In the genomic region with DNA sequence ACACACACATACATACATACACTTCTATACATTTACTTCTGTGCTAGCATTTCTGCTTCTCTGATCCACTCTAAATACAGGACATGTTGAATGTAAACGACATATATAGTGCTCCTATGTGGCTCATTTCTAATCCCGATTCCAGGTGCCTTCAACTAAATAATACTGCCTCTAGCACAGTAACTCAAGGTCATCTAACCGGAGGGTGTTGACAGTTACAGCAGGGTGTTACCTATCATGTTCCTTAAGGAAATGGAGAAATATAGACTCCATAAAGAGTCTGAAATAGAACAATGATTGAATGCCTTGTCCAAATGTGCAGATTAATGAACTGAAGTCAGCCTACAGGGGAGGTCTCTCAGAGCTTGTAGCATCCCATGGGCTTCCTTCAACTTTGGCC, we compare ENCODE assay signal across 25 mouse cellular contexts.
"Had no signal": no experiment of that assay in that cellular context is flagged by ENCODE, and none has a peak within 500 bp of the region (broad histone marks: within the 10 kb centered on the region; RNA-seq: fewer than 3 reads in every experiment).

No protein-coding gene starts in this region.

- DNase-seq: gastrocnemius, postnatal 14 days; gastrocnemius, postnatal 36 days; heart, adult 11 months; heart, adult 2 months; heart, postnatal 14 days; heart, postnatal 36 days; kidney, adult 18-20 months; kidney, adult 8-10 months; kidney, postnatal 14 days; kidney, postnatal 36 days; layer of hippocampus, adult 9-11 months; layer of hippocampus, postnatal 36 days; left cerebral cortex, postnatal 4 days; liver; liver, embryonic 13.5 days had no signal

- H3K9ac ChIP-seq: heart, embryonic 13.5 days; heart, embryonic 15.5 days; hindbrain, embryonic 13.5 days; hindbrain, embryonic 15.5 days; kidney, embryonic 15.5 days; limb, embryonic 13.5 days; liver, embryonic 13.5 days had no signal

- H3K9me3 ChIP-seq: heart, embryonic 13.5 days; heart, embryonic 15.5 days; hindbrain, embryonic 13.5 days; hindbrain, embryonic 15.5 days; kidney, embryonic 15.5 days; limb, embryonic 13.5 days; liver, embryonic 13.5 days had no signal

- H3K4me3 ChIP-seq: heart, adult 2 months; heart, embryonic 13.5 days; heart, embryonic 15.5 days; hindbrain, embryonic 13.5 days; hindbrain, embryonic 15.5 days; kidney, embryonic 15.5 days; limb, embryonic 13.5 days; liver, embryonic 13.5 days had no signal

- ATAC-seq: hindbrain, postnatal 0 days; intestine, embryonic 16.5 days had no signal

- H3K36me3 ChIP-seq: heart, embryonic 13.5 days; heart, embryonic 15.5 days; hindbrain, embryonic 13.5 days; hindbrain, embryonic 15.5 days; kidney, embryonic 15.5 days; limb, embryonic 13.5 days; liver, embryonic 13.5 days had no signal

- H3K4me2 ChIP-seq: heart, embryonic 11.5 days; heart, embryonic 13.5 days; heart, embryonic 15.5 days; hindbrain, embryonic 13.5 days; hindbrain, embryonic 15.5 days; kidney, embryonic 15.5 days; limb, embryonic 13.5 days; liver, embryonic 11.5 days; liver, embryonic 13.5 days had no signal

- H3K27ac ChIP-seq: heart, adult 2 months; heart, embryonic 13.5 days; heart, embryonic 15.5 days; hindbrain, embryonic 13.5 days; hindbrain, embryonic 15.5 days; hindbrain, postnatal 0 days; kidney, embryonic 15.5 days; limb, embryonic 13.5 days; liver, embryonic 13.5 days had no signal

- H3K27me3 ChIP-seq: heart, embryonic 13.5 days; heart, embryonic 15.5 days; hindbrain, embryonic 13.5 days; hindbrain, embryonic 15.5 days; kidney, embryonic 15.5 days; limb, embryonic 13.5 days; liver, embryonic 13.5 days had no signal

- H3K4me1 ChIP-seq: heart, embryonic 13.5 days; heart, embryonic 15.5 days; hindbrain, embryonic 13.5 days; hindbrain, embryonic 15.5 days; kidney, embryonic 15.5 days; limb, embryonic 13.5 days; liver, embryonic 13.5 days had no signal
